Mouse (Mus musculus) embryonic facial prominence, embryonic 11.5 days (tissue): ENCODE measurements at regions not wholly inside any gene's neighbourhood (a gene's known extent, or its start where the extent isn't known, plus 50 kb on each side); places are given as distances from the start of the nearest gene placed in this dataset.

Source experiments
- ATAC-seq: fragments of 200-750 bp; cut with Nextera tagmentation; replicated peaks from 2 replicates; pipeline ENCODE4 v1.8.0; 2017; ENCODE audit warnings: low read depth; ENCODE audit not compliant: insufficient number of reproducible peaks, low FRiP score, low TSS enrichment
- DNase-seq: peaks from one replicate; pipeline ENCODE4 v3.0.0-alpha.2; 2015; ENCODE audit warnings: low spot score
- H3K27ac ChIP-seq: fragments of 300-500 bp; sonication (generic); replicated peaks from 2 replicates; pipeline ENCODE4 v1.5.1; 2014; ENCODE audit warnings: mild to moderate bottlenecking, low read depth, low read length, control low read depth
- H3K27me3 ChIP-seq: fragments of 300-500 bp; sonication (generic); 2 replicates; pipeline ENCODE4 v1.6.1; 2014; ENCODE audit warnings: mild to moderate bottlenecking, low read length, moderate library complexity, mixed read lengths; ENCODE audit not compliant: control insufficient read depth, insufficient read depth
- H3K36me3 ChIP-seq: fragments of 300-500 bp; sonication (generic); replicated peaks from 2 replicates; pipeline ENCODE4 v1.6.1; 2014; ENCODE audit warnings: low read depth, mild to moderate bottlenecking, low read length, moderate library complexity, mixed read lengths; ENCODE audit not compliant: control insufficient read depth, insufficient read depth
- H3K4me1 ChIP-seq: fragments of 300-500 bp; sonication (generic); 2 replicates; pipeline ENCODE4 v1.6.1; 2014; ENCODE audit warnings: low read length, mixed read lengths; ENCODE audit not compliant: control insufficient read depth, insufficient read depth
- H3K4me2 ChIP-seq: fragments of 300-500 bp; sonication (generic); 2 replicates; pipeline ENCODE4 v1.6.1; 2014; ENCODE audit warnings: low read depth, mild to moderate bottlenecking, control low read depth, low read length, moderate library complexity
- H3K4me3 ChIP-seq: fragments of 300-500 bp; sonication (generic); 2 replicates; pipeline ENCODE4 v1.5.1; 2014; ENCODE audit warnings: low read depth, low read length, control low read depth
- H3K9ac ChIP-seq: fragments of 300-500 bp; sonication (generic); replicated peaks from 2 replicates; pipeline ENCODE4 v1.6.1; 2014; ENCODE audit warnings: mild to moderate bottlenecking, control low read depth, low read length
- H3K9me3 ChIP-seq: fragments of 300-500 bp; sonication (generic); replicated peaks from 2 replicates; pipeline ENCODE4 v1.6.1; 2016; ENCODE audit warnings: mild to moderate bottlenecking, low read length, inconsistent platforms, mixed read lengths; ENCODE audit not compliant: control insufficient read depth
- WGBS: fragments of 180-500 bp; shearing (Covaris S2); extraction: QIAGEN DNeasy Blood & Tissue Kit; methylation state at CpG from one replicate; pipeline ENCODE4 v1.1.7; 2014; 5-methylcytosine and 5-hydroxymethylcytosine counted together

DNA sequence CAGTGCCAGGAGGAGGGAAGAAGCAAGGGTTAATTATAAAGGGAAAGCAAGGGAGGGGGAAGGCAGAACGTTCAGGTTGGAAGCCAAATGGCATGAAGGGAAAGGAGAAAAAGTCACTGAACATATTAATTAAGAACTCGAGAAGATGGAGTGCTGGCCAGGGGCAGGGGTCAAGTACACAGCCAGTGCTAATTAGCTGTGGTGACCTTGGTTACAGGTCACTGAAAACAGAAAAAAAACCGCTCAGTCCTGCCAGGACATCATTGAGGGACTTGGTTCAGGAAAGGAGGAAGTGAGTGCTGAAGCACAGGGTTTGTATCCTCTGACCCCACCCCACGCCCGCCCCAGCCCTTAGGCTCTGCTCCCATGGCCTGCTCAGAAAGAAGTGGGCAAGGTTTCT, 223.1 kb upstream of the Mocs1 start:
- Histone ChIP-seq H3K4me3 (no peak overlapping the region), H3K36me3 (no peaks in the 10 kb centered on the region), H3K27ac (no peak overlapping the region), H3K27me3 (no peaks in the 10 kb centered on the region), H3K4me2 (no peak overlapping the region), H3K9me3 (no peaks in the 10 kb centered on the region; the same call in 1 of the 2 replicates), H3K4me1 (no peaks in the 10 kb centered on the region), H3K9ac (no peak overlapping the region)
- 7% methylated on average over 5 of the region's 5 CpGs for WGBS
- no peak for ATAC-seq
- no peak for DNase-seq

DNA sequence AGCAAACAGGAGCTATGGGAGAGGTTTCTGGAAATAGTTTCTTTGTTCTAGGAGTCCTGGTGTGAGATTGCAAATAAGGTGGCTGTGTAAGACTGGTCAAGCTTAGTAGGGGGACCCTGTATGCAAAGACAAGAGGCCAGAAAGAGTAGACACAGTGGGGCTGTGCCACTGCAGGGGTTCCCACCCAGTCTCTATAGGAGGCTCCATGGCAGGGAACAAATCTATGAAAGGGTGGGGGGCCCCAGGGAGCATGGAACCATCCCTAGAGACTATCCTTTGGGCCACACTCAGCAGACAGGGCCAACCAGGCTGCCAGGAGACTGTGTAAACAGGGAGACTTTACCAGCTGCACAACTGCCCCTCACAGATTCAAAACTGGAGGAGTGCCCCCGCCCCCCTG, 222.6 kb upstream of the Mocs1 start:
- Histone ChIP-seq H3K4me3 (no peak overlapping the region), H3K9me3 (no peaks in the 10 kb centered on the region), H3K36me3 (no peaks in the 10 kb centered on the region), H3K4me2 (no peak overlapping the region), H3K27ac (no peak overlapping the region), H3K4me1 (no peaks in the 10 kb centered on the region), H3K27me3 (no peaks in the 10 kb centered on the region), H3K9ac (no peak overlapping the region)
- WGBS: 64% methylated on average over 1 of the region's 1 CpGs
- ATAC-seq (no peak), DNase-seq (no peak)

DNA sequence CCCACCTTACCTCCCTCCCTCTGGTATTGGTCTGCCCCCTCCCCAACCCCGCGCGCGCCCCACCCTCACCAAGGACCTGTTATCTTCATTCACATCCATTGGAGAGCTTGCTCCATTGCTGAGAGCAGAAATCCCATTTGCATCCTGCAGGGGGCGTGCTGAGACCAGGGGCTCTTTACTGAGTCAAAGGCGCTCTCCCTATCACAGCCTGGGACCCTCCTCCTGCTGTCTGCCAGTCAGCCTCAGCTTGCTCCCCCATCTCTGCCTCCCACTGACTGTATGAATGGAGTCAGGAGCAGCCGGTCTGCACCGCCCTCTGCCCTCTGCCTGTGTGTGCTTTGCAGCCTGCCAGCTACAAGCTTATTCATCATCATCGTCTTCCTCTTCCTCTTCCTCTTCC, 221.5 kb upstream of the Mocs1 start:
- 30% methylated on average over 9 of the region's 9 CpGs for WGBS
- Histone ChIP-seq H3K4me3 (no peak overlapping the region), H3K36me3 (no peaks in the 10 kb centered on the region), H3K9ac (no peak overlapping the region), H3K27ac (no peak overlapping the region), H3K9me3 (no peaks in the 10 kb centered on the region), H3K27me3 (no peaks in the 10 kb centered on the region), H3K4me1 (no peaks in the 10 kb centered on the region), H3K4me2 (no peak overlapping the region)
- peak; percentile 18 for DNase-seq
- ATAC-seq: 0 out of 2 replicates have a peak, but pooled peaks have one; percentile 29

DNA sequence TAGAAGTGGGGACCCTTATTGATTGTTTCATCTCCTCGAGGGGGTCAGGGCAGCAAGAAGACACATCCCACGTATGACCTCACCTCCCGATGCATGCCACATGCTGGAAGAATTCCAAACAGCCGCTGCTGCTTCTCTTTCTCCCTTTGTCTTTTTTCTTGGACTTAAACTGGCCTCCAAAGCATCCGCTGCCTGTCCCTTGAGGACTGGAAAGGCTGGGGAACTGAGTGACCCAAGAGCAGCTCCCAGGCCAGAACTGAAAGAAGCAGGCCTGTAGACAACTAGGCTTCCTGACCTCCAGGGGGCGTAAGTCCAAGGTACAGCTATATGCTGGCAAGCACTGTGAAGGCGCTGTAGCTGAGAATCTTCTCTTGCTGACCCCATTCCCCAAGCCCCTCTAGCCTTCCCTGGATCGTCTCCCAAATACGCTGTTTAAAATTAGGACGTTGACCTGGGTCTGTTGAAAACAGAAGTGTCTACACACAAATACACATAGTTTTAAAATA, 219.8 kb upstream of the Mocs1 start:
- no peaks in the 10 kb centered on the region for H3K36me3 ChIP-seq
- H3K9ac ChIP-seq: no peak overlapping the region
- H3K9me3 ChIP-seq: no peaks in the 10 kb centered on the region
- no peak overlapping the region for H3K4me3 ChIP-seq
- no peaks in the 10 kb centered on the region for H3K27me3 ChIP-seq
- 67% methylated on average over 10 of the region's 10 CpGs for WGBS
- H3K4me2 ChIP-seq: no peak overlapping the region
- no peaks in the 10 kb centered on the region for H3K4me1 ChIP-seq
- ATAC-seq (no peak), DNase-seq (no peak)
- no peak overlapping the region for H3K27ac ChIP-seq

DNA sequence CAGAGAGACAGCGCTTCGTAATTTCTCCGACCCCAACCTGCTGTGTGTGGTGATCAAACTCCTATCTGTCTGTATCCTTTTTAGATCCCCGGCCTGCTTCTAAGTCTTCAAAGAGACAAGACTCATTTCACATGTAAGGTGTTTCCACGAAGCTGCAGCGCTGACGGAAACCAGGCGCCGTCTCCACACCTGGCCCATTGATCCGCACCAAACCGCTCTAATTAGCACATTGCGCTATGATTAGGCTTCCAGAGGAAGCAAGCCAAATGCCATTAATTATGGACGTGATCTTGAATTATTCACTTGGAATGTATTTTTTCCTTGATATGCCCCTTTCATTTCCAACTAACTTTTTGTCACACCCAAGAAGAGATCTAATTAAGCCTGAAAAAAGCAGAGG, 215.2 kb upstream of the Mocs1 start:
- ATAC-seq (no peak), DNase-seq (no peak)
- Histone ChIP-seq H3K4me2 (no peak overlapping the region), H3K27me3 (no peaks in the 10 kb centered on the region), H3K27ac (no peak overlapping the region), H3K9ac (no peak overlapping the region), H3K9me3 (no peaks in the 10 kb centered on the region), H3K4me1 (no peaks in the 10 kb centered on the region), H3K36me3 (no peaks in the 10 kb centered on the region), H3K4me3 (no peak overlapping the region)
- WGBS: 87% methylated on average over 13 of the region's 13 CpGs

DNA sequence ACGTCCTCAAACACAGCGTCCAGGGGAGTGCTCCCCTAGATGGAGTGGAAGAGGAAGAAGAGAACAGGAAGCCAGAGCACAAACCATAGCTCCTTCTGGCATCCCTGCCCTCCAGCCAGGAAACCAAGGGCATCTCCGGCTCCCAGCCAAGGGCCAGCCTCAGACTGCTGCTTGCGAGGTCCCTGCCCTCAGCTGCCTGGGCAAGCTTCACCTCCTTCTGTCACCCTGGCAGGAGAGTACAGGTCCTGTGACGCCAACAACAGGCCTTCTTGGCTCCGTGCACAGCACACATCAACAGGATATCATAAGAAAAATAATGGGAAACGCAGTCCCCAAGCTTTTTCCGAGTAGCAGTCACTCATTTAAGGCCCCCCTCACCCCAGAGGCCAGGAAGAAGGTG, 212.9 kb upstream of the Mocs1 start:
- WGBS: 85% methylated on average over 8 of the region's 8 CpGs
- no peaks in the 10 kb centered on the region for H3K9me3 ChIP-seq
- DNase-seq: no peak
- ATAC-seq: no peak
- no peaks in the 10 kb centered on the region for H3K36me3 ChIP-seq
- H3K27me3 ChIP-seq: no peaks in the 10 kb centered on the region
- H3K9ac ChIP-seq: no peak overlapping the region
- no peaks in the 10 kb centered on the region for H3K4me1 ChIP-seq
- no peak overlapping the region for H3K4me2 ChIP-seq
- no peak overlapping the region for H3K4me3 ChIP-seq
- no peak overlapping the region for H3K27ac ChIP-seq

DNA sequence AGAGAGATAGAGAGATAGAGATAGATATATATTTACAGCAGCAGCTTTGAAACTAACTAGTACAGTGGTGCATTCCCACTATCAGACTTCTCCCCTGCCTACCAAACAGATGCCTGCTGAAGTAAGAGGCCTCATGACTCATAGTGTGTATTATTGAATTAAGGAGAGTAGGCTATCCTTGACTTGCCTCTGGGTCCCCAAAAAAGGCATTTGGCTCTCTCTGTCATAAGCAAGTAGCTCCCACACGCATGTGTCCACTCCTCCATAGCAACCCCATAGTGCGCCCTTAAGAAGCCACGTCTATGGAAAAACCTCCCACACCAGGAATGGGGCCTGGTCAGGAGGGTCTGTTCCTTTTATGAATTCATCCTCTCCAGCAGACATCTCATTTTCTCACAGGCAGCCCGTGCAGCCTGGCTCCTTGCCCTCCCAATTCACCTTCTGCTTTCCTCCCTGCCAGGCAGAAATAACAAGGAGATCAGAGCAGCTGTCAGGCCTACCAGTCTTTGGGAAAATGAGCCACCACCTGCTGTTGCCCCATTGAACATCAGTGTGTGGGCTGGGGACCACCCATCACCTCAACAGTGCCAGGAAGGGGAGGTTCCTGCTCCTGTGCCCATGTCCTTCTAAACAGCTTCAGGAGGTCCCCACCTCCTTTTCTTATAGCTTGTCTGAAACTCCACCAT, 208.5 kb upstream of the Mocs1 start:
- DNase-seq: no peak
- H3K27ac ChIP-seq: no peak overlapping the region
- H3K9ac ChIP-seq: no peak overlapping the region
- no peaks in the 10 kb centered on the region for H3K36me3 ChIP-seq
- H3K4me3 ChIP-seq: no peak overlapping the region
- 78% methylated on average over 4 of the region's 4 CpGs for WGBS
- H3K9me3 ChIP-seq: no peaks in the 10 kb centered on the region
- no peaks in the 10 kb centered on the region for H3K4me1 ChIP-seq
- no peaks in the 10 kb centered on the region for H3K27me3 ChIP-seq
- no peak for ATAC-seq
- H3K4me2 ChIP-seq: no peak overlapping the region

DNA sequence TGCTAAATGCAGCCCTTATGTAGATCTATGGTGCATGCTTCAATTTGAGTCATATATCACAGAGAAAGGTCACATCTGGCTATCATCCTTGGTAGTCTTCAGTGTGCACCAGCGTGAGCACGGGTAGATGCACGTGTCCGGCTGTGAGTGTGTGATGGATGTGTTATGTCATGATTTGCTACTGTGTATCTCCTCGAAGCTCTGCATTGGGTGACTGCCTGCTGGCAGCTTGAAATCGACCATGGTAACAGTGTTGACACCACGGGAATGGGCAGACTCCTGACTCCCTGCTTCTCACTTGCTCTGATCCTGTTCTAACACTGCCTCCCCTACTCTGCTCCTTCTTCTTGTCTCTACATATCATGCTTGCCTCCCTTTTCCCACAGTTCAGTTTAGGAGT, 204.9 kb upstream of the Mocs1 start:
- WGBS: 87% methylated on average over 7 of the region's 7 CpGs
- DNase-seq (no peak), ATAC-seq (no peak)
- no peak overlapping the region for H3K4me2 ChIP-seq
- H3K4me3 ChIP-seq: no peak overlapping the region
- no peaks in the 10 kb centered on the region for H3K27me3 ChIP-seq
- H3K27ac ChIP-seq: no peak overlapping the region
- no peak overlapping the region for H3K9ac ChIP-seq
- no peaks in the 10 kb centered on the region for H3K4me1 ChIP-seq
- H3K36me3 ChIP-seq: no peaks in the 10 kb centered on the region
- no peaks in the 10 kb centered on the region for H3K9me3 ChIP-seq
